Mouse (Mus musculus) adrenal gland, adult 8-10 months (tissue): ENCODE measurements at regions not wholly inside any gene's neighbourhood (a gene's known extent, or its start where the extent isn't known, plus 50 kb on each side); places are given as distances from the start of the nearest gene placed in this dataset.

Experiments
- DNase-seq: peaks from one replicate; pipeline ENCODE4 v3.0.0; 2022

DNA sequence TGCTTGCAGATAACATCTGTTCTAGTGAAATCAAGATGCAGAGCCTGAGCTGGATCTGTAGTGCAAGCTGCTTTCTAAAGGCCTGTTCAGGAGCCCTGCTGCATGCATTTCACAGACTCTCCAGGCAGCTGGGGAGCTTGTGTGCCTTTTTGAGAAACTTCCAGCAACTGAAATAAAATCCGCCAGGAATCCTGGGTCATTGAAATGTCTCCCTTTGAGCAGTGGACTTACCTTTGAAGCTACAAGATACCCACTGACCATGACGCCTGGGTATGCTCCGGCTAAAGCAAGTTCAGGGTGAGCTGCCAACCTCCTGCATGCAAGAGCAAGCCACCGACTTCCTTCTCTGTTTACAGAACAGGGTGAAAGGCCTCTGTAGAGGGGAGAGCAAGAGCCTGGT is 278.7 kb downstream of the Cenpw start:
- DNase-seq: no peak

DNA sequence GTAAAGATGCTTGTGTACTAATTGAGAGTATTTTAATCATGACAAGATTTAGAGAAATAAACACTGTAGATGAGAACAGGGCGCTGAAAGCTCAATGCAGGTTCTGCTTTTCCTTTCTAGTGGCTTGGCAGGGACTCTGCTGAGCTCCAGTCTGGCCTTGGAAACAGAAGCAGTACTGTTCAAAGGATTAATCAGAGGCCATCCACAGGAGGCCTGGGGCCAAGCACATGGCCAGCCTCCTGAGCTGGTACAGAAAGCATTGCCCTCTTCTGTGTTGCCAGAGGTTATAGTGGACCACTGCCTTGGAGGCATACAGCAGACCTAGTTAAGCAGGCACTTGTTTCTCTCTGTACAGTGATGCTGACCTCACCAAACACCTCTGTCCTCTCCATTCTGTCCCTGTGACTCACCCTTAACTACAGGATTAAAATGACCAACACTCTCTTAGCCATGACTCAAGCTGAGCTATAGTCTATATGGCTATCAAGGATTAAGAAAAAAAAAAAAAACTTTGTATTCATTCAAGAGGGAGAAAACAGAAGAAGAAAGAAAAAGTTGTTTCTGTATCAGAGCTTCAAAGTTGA is 302.5 kb downstream of the Cenpw start:
- DNase-seq: peak; percentile 1

DNA sequence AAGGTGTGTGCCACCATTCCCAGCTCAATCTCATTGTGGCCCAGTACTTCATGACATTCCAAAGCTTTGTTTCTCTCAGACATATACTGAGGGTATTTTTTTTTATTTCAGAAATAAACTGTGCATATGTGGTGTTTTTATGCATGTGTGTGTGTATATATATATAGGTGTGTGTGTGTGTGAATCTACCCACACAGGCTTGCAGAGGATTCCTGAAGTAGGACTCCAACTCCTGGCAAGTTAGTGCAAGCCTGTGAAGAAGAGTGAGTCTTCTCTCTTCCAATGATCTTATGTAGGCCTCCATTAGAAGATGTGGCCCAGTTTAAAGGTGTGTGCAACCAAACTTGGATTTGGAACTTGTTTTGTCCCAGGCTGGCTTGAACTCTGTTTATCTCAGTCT is 328.9 kb upstream of the Rspo3 start:
- DNase-seq: no peak

DNA sequence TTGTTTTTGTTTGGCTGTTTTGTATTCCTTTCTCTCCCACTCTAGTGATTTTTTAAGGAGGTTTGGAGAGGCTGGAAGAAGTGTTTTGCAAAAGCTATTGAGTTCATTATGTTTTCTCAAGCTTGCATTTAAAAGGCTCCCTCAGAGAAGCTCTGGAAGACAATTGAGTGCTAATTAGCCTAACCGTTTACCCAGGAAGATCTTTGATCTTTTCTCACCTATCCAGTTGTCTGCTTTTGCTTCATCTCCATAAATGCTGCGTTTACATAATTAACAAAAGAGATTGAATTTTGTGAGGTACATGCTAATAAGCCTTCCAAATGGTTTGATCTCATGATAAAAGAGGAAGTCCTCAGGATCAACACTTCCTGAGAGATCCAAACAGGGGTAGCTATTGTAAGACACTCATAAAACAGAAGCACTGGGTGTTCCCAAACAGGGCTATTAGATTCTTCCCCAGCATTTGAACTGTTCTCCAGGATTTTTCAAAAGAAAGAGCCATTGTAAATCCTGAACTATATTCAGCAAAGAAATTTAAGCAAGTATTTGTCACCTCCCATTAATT is 320.2 kb upstream of the Rspo3 start:
- DNase-seq: no peak

DNA sequence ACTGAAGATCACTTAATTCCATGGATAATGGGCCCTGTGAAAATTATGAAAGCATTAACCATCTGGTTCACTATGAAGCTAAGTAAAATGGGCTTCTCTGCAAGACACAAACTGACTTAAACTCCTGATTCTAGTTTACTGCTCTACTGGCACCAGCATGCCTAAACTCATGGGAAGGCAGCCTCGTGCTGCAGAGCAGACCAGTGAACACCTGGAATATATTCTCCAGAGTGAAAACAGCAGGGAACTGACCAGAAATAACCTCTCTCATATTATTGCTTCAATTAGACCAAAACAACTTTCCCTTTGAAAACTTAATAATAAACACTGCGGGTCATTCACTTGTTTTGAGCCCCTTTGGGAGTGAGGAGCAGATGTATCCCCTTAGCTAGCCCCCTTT is 316.8 kb upstream of the Rspo3 start:
- DNase-seq: no peak

DNA sequence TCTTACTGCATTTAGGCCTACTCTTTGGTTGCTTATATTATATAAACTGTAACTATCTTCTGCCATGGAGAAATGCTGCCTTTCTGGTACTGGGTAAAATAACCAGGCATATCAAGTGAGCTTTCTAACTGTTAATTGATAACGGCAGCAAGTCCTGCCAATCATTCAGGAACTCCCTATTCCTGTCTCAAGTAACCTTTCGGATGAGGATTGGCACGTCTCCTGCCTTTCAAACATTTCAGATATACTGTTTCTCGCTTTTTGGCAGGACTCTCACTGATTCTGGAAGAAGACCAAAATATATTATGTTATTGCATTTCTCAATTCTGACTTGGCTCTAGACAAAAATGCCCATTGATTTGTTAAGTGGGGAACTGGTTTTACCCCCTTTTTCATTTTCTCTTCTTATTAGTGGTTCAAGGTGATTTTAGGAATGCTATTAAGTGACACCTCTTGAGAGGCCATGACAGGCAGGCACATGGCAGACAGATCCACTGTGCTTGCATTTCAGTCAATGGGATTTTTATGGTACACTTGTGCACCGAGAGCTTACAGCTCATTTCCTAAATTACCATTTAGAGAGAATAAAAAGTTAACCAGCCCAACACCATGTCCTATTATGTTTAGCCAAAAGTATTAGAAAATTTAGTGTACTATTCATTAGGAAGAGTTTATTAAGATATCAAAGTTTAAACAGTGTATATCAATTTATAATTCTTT is 289.4 kb upstream of the Rspo3 start:
- DNase-seq: no peak

DNA sequence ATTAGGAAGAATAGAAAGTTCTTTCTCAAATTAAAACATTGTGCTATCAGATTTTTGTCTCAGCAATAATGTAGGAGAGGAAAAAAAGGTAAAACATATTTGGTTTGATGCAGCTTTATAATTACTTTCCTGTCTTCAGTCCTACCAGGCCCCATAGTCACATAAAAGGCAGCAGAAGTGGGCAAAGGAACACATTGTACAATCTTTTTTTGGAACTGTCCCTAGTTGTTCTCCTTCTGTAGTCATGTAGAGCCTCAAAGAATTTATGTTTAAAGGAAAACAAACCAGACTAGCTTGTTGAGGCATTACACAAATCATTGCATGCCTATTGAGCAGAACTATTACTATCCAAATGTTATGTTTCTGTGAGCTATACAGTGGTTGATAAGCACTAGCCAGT is 288.7 kb upstream of the Rspo3 start:
- no peak for DNase-seq

DNA sequence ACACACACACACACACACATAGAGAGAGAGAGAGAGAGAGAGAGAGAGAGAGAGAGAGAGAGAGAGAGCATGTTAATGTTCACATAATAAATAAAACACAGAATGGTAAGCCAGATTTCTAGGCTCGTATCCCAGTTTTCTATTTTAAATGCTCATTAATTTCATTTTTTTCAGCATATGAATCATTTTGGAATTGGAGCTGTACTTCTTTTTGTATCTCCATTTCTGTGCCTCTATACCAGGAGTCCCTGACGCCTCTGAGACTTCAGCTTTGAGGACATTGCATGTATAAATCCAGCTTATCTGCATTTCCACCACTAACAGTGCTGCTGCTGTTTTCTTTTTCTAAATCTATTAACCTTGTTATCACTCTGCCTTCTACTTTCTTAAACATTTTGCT is 287.5 kb upstream of the Rspo3 start:
- DNase-seq: no peak

DNA sequence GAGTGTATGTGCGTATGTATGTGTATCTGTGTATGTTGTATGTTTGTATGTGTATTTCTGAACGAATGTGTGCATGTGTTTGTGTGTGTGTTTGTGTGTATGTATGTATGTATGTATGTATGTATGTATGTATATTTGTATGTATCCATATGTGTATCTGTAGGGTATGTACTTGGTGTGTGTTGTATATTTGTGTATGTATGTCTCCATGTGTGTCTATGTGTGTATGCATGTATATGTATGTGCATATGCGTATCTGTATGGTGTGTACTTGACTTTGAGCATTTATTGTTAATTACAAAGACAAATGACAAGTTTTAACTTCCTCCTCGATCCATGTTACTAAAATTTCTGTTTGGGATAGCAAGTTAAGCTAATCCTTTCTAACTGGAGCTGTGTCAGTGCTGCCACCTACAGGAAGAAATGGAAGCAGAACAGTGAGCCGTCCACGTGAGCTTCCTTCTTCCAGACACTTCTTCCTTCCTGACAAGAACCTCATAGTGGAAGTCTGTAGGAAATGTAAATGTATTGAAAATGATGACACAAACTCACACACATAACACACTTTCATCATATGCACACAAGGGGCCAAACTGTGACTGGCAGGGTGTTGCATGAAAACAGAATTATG is 268.4 kb upstream of the Rspo3 start:
- no peak for DNase-seq

DNA sequence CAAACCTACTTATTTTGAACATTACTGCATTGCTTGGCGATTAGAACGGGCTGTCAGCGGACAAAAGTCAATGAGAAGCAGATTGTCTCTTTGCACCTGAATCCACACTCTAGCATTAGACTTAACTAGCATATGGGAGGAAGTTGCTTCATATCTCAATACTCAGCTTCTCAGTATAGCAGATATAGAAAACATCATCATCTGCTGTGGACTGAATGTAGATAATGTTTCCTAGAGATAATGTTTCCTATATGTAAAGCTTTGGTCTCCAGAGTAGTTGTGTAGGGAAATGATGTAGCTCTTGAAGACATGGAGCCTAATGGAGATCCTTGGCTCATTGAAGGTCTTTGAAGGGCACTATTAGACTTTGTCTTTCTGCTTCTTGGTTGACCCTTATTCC is 267.0 kb upstream of the Rspo3 start:
- no peak for DNase-seq

DNA sequence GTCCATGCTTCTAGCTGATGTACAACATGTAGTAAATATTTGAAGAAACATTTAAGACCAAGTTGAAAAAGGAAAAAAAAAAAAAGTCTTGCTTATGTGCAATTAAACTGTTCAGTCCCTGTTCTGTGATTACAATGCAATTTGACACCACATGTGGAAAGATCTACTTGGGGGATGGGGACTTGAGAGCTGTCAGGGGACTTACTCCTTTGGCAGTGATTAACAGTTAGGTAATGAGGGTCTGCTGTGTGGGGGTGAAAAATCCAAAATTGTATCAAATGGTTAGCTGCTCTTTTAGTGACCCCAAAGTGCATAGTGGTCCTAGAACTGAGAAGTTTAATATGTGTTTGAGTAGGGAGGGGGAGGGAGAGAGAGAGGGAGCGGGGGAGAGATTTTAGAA is 259.0 kb upstream of the Rspo3 start:
- no peak for DNase-seq

DNA sequence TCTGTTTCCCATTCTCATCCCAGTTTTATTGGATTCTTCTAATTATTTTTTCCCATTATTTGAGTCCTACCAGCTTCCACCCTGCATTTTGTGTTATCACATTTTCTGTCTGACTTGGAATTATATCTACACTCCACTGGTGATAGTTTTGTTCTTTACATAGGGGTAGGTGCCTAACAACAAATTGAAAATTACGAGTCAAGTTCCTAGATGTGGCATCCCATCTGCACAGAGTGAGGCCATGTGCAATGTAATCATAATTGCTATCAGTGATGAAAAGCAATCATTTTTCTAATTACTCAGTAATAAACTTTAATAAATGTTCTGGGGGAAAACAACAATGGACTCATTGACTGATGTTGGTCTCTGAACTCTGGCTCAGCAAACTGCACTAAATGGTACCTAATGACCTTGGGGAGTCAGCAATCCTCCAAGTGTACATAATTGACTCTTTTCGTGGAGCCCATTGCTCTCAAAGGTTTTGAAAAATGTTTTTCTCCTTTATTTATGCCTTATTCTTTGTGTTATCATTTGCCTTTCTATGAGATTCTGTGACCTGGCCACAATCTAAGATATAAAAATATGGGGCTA is 250.6 kb upstream of the Rspo3 start:
- DNase-seq: no peak

DNA sequence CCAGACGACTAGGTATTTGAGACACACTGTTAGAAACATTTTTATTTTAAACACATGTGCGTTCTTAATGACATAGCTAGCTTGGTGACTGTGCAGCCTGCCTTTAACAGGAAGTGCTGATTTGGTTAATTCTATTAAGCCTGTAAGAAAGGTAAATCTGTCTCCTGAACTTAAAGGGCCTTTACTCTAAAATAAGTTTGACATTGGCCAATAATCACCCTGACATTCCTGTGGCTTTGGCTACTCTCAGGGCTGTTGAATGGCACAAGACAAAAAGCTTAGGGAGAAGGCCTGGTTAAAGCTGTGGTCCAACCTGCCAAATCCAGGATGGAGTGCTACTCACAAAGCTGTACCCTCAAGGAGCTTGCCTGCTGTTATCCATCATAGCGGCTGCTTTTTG is 201.0 kb upstream of the Rspo3 start:
- no peak for DNase-seq

DNA sequence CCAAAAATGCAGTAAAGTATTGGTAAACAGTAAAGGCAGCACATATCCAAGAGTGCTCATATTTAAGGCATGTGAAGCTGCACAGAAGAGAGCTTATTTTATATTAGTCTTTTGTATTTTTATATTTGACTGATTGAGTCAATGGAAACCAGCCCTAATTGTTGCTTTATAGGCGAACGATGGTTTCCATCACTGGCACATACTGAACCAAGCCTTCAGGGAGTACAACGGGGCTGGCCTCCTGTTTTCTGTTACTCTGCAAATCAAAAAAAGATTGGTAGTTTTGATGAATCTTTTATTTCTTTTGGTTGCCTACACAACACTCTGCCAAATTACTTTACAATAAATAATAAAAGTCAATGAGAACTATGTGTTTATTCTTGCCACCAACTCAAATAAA is 189.7 kb upstream of the Rspo3 start:
- DNase-seq: no peak

DNA sequence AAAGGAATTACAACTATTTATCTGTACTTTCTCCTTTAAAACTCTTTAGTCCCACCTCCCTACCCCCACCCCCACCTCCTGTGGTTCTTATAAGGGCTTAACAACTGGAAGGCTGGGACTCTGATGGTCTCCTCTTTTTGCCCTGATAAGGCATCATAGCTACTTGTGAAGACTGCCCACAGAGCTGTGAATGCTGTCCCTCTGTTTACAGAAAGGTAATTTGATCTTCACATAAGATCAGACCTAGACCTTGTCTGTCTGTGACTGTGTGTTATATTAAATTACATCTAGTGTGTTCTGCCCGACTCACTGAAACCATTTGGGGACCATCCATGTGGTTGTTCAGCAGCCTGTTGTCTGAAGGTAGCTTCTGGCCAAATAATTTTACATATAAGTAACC is 175.3 kb upstream of the Rspo3 start:
- DNase-seq: no peak

DNA sequence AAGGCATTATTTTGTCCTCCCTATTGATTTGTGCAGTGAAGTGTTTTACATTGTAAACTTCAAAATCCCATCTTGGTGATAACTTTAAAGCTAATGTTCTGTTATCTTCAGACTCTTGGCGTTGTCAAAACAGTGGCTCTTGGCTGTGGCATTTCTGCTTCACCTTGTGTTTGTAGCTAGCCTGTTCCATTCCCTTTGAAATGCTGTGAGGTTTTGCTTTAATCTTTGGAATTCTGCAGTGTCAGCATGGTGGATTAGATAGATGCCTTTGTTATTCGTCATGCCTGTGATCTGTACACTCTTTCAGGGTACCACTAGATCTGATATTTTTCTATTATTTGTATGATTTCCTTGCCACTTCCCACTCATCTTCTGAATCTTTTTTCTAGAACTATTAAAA is 173.0 kb upstream of the Rspo3 start:
- no peak for DNase-seq

DNA sequence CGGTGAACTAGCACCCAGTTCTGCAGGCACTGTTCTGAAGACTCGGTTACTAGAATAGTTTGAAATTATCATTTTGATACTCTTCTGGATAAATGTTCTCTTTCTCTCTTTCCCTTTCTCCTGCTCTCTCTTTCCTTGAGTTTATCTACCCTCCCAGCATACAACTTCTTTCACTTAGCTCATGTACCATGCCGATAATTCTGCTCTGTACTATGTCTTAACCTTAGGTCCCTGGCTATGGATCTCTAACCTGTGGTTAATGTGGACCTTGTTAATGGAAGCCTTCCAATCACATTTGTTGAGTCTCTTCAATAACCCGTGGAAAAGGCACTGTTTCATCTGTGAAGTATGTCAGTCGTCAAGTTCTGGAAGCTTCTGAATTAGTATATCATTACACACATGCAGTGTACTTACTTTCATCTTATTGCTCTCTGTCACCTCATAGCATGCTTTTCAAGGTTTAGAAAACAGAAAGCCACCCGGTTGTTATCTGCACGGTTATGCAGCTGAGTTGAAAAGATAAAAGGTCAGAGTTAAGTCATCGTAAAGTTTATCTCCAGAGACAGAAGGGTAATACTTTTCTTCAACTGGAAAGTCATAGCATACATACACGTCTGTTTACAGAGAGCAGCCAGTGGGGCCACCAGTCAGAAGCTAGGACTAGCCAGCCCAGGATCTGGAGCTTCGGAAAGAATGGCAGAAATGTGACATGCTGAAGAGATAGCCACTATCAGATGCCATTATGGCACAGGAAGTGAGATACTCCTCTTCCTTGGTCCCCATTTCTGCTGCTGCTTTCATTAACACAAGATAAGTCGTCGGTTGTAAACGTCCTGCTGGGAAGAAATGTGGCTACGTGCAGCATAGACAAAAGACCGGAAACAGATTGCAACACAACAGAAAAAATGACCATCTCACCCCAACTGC is 157.6 kb upstream of the Rspo3 start:
- DNase-seq: no peak

DNA sequence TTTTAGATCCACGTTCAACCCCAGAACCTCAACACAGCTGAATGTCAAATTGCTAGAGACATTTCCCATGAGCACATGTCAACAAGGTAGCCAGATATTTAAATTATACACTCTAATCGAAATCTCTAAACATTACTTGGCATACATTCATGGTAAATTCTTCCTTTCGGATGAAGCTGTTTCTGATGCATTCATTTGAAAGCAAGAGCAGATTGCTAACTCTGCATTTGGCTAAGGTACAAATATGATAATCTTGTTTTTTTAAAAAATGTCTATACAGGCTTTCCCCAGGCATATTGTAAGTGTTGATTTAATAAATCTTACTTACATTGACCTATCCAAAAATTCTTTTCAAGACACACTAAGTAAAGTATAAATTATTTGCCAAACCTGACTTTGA is 153.9 kb upstream of the Rspo3 start:
- DNase-seq: no peak

DNA sequence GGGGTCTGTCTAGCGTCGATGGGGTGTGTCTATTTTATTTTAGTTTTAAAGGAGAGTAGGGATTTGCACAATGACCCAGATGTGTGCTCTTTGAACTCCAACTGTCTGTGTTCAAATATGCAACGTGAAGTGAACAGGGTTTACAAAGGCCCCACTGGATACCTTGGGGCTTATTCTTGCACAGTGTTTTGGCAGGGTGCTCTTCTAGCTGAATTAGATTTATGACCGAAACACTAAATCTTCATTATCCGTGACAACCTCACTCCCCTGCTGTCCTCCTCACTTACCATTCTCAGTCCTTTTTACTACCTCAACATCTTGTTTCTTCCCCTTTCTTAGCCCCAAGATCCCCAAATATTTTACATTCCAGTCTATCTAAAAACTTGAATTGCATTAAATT is 151.3 kb upstream of the Rspo3 start:
- DNase-seq: no peak

DNA sequence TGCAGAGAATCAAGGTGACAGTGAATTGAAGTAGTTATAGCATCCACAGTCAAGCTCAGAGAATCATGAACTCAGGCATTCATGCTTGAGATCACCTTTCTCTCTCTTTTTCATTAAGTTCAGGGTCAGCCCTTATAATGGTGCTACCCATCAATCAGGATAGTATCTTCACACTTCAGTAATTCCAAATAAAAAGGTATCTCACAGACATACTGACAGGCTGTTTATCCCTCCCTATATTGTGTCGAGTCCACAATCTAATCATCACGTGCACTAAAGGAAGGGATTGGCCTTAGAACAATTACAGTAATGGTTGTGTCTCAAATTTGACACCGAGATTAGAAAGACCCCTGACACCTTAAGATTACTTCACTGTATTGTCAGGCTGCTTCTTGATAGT is 138.7 kb upstream of the Rspo3 start:
- no peak for DNase-seq

DNA sequence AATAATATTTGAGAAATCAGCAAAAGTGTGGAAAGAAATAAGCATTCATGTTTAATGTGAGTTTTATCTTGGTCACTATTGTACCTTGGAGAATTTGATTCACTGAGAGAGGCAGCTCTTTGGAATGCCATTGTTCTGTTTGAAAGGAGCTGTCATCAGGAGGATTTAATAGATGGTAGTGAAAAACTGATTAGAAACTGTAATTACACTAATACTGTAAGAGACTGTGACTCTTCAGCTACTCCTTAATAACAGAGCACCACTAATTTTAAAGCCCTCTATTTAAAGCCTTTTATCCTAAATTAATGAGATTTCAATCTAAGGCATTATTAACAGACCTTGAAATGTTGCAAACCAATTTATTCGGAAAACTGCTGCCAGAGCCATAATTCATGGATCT is 126.1 kb upstream of the Rspo3 start:
- no peak for DNase-seq

DNA sequence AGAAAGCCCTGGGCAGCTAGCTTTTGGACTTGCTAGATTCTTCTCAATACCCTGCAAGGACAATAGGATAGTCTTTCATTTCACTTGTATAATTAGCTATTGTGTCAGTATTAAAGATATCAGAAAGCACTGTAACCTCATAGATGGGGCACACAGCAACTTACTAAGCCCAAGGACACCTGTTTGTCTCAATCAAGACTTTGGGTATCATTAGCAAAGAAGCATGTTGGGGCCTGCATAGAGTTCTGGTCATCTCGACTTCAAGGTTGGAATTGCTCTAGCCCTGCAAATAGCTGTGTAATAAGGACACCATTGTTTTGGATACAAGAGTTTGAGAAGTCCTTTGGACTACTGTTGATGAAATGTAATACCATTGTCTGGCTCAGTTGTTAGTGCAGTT is 104.6 kb upstream of the Rspo3 start:
- no peak for DNase-seq

DNA sequence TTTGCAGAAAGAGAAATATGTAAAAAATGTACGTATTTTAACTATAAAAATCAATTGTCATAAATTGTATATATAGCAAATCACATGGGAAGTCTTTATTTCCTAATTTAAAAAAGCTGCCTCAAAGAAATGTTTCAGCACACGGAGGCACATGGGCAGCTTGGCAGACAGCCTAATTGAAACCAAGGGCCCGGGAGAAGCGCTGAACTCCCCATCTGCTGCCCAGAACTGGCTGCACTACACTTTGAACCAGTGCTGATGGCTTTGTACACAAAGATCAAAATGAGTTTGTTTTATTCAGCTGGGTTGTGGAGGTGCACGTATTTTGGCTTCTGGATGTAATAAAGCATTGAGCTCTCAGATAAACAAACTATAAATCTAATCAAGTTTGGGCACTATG is 100.2 kb upstream of the Rspo3 start:
- DNase-seq: no peak
